Mouse (Mus musculus) intestine, postnatal 0 days (tissue): ENCODE measurements around the gene Slco2a1. TPM values are rescaled to one million over a fixed set of nuclear protein-coding genes. Genes with fewer than 3 reads are reported as not detected.
A peak's percentile ranks its signal among the peaks of the same experiment; 100 is the strongest.

ENCODE experiments used
- ATAC-seq: fragments of 200-750 bp; cut with Nextera tagmentation; 2 replicates; pipeline ENCODE4 v1.8.0; 2017; ENCODE audit warnings: mild to moderate bottlenecking, moderate TSS enrichment, moderate library complexity
- H3K27ac ChIP-seq: fragments of 300-500 bp; sonication (generic); 2 replicates; pipeline ENCODE4 v1.5.1; 2014; ENCODE audit warnings: mild to moderate bottlenecking, low read depth, low read length, moderate library complexity
- H3K27me3 ChIP-seq: fragments of 300-500 bp; sonication (generic); replicated peaks from 2 replicates; pipeline ENCODE4 v1.6.1; 2014; ENCODE audit warnings: low read length, mixed read lengths; ENCODE audit not compliant: control insufficient read depth, insufficient read depth
- H3K36me3 ChIP-seq: fragments of 300-500 bp; sonication (generic); 2 replicates; pipeline ENCODE4 v1.6.1; 2014; ENCODE audit warnings: mild to moderate bottlenecking, moderate library complexity; ENCODE audit not compliant: control insufficient read depth, insufficient read depth
- H3K4me1 ChIP-seq: fragments of 300-500 bp; sonication (generic); replicated peaks from 2 replicates; pipeline ENCODE4 v1.6.1; 2014; ENCODE audit warnings: antibody characterized with exemption, low read length, mixed read lengths; ENCODE audit not compliant: control insufficient read depth, insufficient read depth
- H3K4me2 ChIP-seq: fragments of 300-500 bp; sonication (generic); replicated peaks from 2 replicates; pipeline ENCODE4 v1.6.1; 2014; ENCODE audit warnings: low read depth, mild to moderate bottlenecking, moderate library complexity
- H3K4me3 ChIP-seq: fragments of 300-500 bp; sonication (generic); 2 replicates; pipeline ENCODE4 v1.5.1; 2014; ENCODE audit warnings: low read depth, low read length
- H3K9ac ChIP-seq: fragments of 300-500 bp; sonication (generic); 2 replicates; pipeline ENCODE4 v1.6.1; 2014; ENCODE audit warnings: mild to moderate bottlenecking, low read depth, low read length
- H3K9me3 ChIP-seq: fragments of 300-500 bp; sonication (generic); 2 replicates; pipeline ENCODE4 v1.6.1; 2016; ENCODE audit warnings: mixed run types; ENCODE audit not compliant: control insufficient read depth
- CTCF ChIP-seq: sonication (generic); IDR thresholded peaks from 2 replicates; pipeline ENCODE4 v1.5.1; 2016; ENCODE audit warnings: low read depth, mild to moderate bottlenecking, control low read depth, antibody characterized with exemption, moderate library complexity
- WGBS: fragments of 180-500 bp; shearing (Covaris S2); extraction: QIAGEN DNeasy Blood & Tissue Kit; methylation state at CpG from one replicate; pipeline ENCODE4 v1.1.7; 2014; 5-methylcytosine and 5-hydroxymethylcytosine counted together
- polyA plus RNA-seq: library from polyadenylated mRNA; unstranded; fragments of >200 nt; fragmentation: Nextera tagmentation; extraction: Ambion mirVana; gene quantifications from 2 replicates; pipeline ENCODE4 v1.2.1, GENCODE M21; 2015

Gene Slco2a1
- polyA plus RNA-seq, 1 experiment from 2014 or later, result 45.9 TPM

DNA sequence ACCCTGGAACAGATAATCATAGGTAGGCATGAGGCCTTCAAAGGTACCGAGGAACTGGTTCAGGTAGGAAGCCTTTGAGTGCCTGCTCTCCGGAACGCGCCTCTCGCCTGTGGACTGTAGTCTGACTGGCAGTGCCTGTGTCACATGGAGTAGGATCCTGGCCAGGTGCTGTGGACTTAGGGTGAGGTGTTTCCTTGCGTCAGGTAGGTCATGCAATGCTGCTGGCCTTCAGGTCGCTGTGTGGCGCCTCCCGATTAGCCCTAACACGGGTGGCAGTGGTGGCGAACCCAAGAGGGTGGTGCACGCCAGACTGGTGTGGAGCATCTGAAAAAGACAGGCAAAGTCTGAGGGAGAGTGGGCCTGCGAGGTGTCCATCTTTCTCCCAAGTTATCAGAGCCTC, 126.4 kb downstream of the Slco2a1 start:
- no peak overlapping the region for H3K4me3 ChIP-seq
- no peaks in the 10 kb centered on the region for H3K9me3 ChIP-seq
- H3K27ac ChIP-seq, result no peak overlapping the region
- H3K36me3 ChIP-seq, result no peaks in the 10 kb centered on the region
- WGBS, result 89% methylated on average over 13 of the region's 13 CpGs
- 0 out of 2 replicates have a peak, but pooled peaks cover 3% of the 10 kb centered on the region for H3K4me1 ChIP-seq
- H3K9ac ChIP-seq, result no peak overlapping the region
- no peak for ATAC-seq
- H3K4me2 ChIP-seq, result no peak overlapping the region
- peaks cover 33% of the 10 kb centered on the region for H3K27me3 ChIP-seq
- no peak for TF ChIP-seq CTCF

DNA sequence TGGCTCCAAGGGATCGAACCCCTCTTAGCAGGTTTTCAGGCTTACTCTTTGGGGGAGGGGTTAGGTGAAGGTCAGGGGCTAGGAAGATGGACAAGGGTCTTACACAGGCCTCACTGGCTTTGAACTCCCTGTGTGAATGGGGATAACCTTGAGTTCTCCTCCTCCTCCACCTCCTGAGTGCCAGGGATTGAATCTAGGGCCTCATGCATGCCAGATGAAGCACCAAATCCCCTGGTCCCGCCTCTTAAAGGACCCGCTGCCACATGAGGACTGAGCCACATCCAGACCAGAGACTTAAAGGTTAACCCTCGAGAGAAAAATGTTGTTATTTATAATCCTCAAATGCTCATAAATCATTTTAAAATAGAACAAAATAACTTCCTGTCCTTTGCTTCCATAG, 128.4 kb downstream of the Slco2a1 start:
- no peaks in the 10 kb centered on the region for H3K9me3 ChIP-seq
- no peaks in the 10 kb centered on the region for H3K36me3 ChIP-seq
- no peak overlapping the region for H3K27ac ChIP-seq
- H3K4me3 ChIP-seq, result no peak overlapping the region
- H3K9ac ChIP-seq, result no peak overlapping the region
- no peak overlapping the region for H3K4me2 ChIP-seq
- no peak for TF ChIP-seq CTCF
- peaks cover 21% of the 10 kb centered on the region for H3K27me3 ChIP-seq
- ATAC-seq, result no peak
- 83% methylated on average over 4 of the region's 4 CpGs for WGBS
- H3K4me1 ChIP-seq, result 0 out of 2 replicates have a peak, but pooled peaks cover 3% of the 10 kb centered on the region

DNA sequence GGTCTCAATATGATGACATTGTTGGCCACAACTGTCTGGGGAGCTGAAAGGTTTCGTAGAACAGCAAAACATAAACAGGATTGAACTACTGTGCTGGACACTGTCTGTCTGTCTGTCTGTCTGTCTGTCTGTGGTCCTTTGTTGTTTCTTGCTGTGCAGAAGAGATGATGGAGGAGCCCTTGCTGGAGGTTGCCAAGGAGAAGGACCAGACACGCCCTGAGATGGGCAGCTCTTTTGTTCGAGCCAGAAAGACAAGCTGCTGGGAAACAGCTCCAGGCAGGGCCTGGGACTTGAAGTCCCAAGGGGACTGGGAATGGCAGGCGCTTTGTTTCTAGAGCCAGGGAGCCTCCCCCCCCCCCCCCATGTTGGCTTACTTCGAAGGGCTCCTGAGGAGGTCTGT, 129.0 kb downstream of the Slco2a1 start:
- Histone ChIP-seq H3K36me3 (no peaks in the 10 kb centered on the region), H3K27me3 (peaks cover 16% of the 10 kb centered on the region), H3K9ac (no peak overlapping the region), H3K4me1 (no peaks in the 10 kb centered on the region), H3K4me2 (no peak overlapping the region), H3K27ac (no peak overlapping the region), H3K9me3 (no peaks in the 10 kb centered on the region), H3K4me3 (no peak overlapping the region)
- no peak for ATAC-seq
- WGBS, result 66% methylated on average over 5 of the region's 5 CpGs
- TF ChIP-seq CTCF, result no peak

DNA sequence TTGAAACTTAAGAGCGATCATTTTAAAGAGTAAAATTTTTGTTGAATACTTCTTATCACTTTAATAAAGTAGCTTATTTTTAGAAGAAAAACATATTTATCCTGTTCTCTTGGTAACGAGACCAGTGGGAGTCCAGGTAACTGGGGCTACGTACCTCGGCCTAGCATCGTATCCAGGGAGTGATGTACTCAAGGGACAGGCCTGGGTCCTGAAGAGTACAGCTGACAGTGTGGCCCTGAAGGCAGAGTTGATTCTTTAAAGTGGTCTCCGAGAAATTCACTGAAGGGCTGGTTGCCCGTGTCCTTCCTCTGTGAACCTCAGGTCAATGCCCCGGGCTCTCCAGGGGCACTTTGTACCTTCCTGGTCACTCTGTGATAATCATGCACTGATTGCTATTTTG, 129.4 kb downstream of the Slco2a1 start:
- no peak for ATAC-seq
- Histone ChIP-seq H3K9me3 (no peaks in the 10 kb centered on the region), H3K4me2 (no peak overlapping the region), H3K9ac (no peak overlapping the region), H3K4me3 (no peak overlapping the region), H3K36me3 (no peaks in the 10 kb centered on the region), H3K27ac (no peak overlapping the region), H3K27me3 (peaks cover 11% of the 10 kb centered on the region), H3K4me1 (no peaks in the 10 kb centered on the region)
- TF ChIP-seq CTCF, result no peak
- 92% methylated on average over 8 of the region's 8 CpGs for WGBS

DNA sequence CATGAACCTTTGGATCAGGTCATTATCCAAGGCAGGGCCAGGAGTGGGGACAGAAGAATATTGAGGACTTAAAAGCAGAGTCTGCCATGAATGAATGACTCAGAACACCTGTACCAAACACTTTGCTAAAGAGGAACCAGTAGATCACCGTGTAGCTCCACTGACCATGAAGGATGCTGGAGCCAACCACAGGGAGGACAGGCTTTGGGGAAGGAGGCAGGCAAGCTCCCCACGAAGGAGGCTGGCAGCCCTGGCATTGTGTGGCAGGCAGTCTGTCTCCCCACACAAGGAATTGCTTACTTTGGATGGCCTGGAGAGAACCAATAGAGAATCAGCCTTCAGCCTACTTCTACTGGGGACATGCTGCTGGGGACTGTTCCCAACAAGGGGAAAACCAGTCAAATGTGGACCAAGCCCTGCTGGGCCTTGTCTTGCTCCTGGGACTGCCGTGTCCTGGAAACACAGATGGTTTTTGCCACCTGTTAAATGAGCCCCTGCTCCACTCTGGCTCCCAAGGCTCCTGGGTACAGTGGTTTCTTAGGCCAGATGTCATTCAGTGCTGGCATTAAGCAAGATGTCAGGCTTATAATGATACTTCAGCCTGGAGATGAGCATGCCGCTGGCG, 130.3 kb downstream of the Slco2a1 start:
- H3K27me3 ChIP-seq, result peaks cover 3% of the 10 kb centered on the region; the same call in 1 of the 2 replicates

DNA sequence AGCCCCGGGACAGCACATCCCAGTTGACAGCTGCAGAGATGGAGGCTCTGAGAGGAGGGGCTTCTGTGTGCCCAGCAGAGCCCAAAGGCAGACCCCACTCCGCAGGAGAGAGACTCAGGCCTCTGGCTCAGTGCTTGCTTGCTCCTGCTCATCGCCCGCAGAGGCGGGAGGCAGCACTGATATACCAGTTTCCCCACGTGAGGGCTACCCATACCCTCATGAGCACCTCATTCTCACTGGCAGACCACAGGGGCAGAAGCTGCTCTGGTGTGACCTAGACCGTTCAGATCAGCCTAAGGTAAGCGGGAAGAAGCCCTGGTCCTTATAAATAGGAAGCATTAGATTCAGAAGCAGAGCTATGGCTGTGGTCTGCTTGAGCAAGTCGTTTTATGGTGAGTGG, 131.3 kb downstream of the Slco2a1 start:
- Histone ChIP-seq H3K9me3 (no peaks in the 10 kb centered on the region), H3K27me3 (no peaks in the 10 kb centered on the region; the same call in 1 of the 2 replicates), H3K9ac (no peak overlapping the region), H3K4me2 (no peak overlapping the region), H3K36me3 (no peaks in the 10 kb centered on the region), H3K4me1 (no peaks in the 10 kb centered on the region), H3K27ac (no peak overlapping the region), H3K4me3 (no peak overlapping the region)
- WGBS, result 85% methylated on average over 9 of the region's 9 CpGs
- no peak for ATAC-seq
- TF ChIP-seq CTCF, result no peak

More for the DNA sequence above, 130.3 kb downstream of the Slco2a1 start:
- Histone ChIP-seq H3K4me3 (no peak overlapping the region), H3K4me2 (no peak overlapping the region), H3K9me3 (no peaks in the 10 kb centered on the region), H3K36me3 (no peaks in the 10 kb centered on the region), H3K27ac (no peak overlapping the region), H3K4me1 (no peaks in the 10 kb centered on the region), H3K9ac (no peak overlapping the region)
- 90% methylated on average over 5 of the region's 5 CpGs for WGBS
- ATAC-seq, result no peak
- no peak for TF ChIP-seq CTCF

DNA sequence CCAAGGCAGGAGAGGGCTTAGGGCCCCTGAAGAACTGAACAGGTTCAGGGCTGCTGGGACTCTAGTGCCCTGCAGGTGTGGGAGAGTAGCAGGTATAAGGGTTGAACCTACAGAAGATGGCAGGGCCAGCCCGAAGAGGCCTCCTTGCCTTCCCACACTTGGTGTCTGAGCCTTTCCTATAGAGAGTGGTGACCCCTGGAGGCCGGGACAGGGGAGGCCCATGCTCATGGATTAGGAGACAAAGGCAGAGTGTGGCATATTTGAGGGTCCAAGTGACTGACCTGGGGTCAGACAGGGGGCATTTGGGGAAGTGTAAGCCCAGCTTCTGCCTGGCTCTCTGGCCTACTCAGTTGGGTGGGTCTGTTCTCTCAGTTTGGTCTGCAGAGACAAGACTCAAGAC, 131.7 kb downstream of the Slco2a1 start:
- Histone ChIP-seq H3K4me2 (no peak overlapping the region), H3K9me3 (no peaks in the 10 kb centered on the region), H3K4me3 (no peak overlapping the region), H3K4me1 (no peaks in the 10 kb centered on the region), H3K27ac (no peak overlapping the region), H3K36me3 (no peaks in the 10 kb centered on the region), H3K27me3 (no peaks in the 10 kb centered on the region; the same call in 1 of the 2 replicates), H3K9ac (no peak overlapping the region)
- ATAC-seq, result no peak
- peak; percentile 52 for TF ChIP-seq CTCF
- 52% methylated on average over 2 of the region's 2 CpGs for WGBS
